Mouse (Mus musculus): Measurements from ENCODE around the gene Rhebl1. TPM values are rescaled to one million over a fixed set of nuclear protein-coding genes. Genes with fewer than 3 reads are reported as not detected.

Rhebl1 gene
- polyA plus RNA-seq, 1 experiment from 2014 or later = 21.0 TPM

GRCm38 (mm10) chr15:98881656-98882008, 12.7 kb downstream of the Rhebl1 start:
- Histone ChIP-seq H3K27me3 (ENCODE audit: insufficient read depth, poor library complexity, severe bottlenecking) (no peaks in the 10 kb centered on the region), H3K27ac (peak overlapping the region; percentile 90), H3K4me3 (peak overlapping the region; percentile 79), H3K4me1 (replicated peaks) (peaks cover 25% of the 10 kb centered on the region), H3K36me3 (peaks cover 8% of the 10 kb centered on the region), H3K9me3 (no peaks in the 10 kb centered on the region)
- DNase-seq (ENCODE audit: low spot score) = no peak
- 9% methylated on average over 5 of the region's 5 CpGs for WGBS

- Histone ChIP-seq H3K4me3 (peak overlapping the region; percentile 79), H3K9me3 (no peaks in the 10 kb centered on the region), H3K27me3 (ENCODE audit: insufficient read depth, poor library complexity, severe bottlenecking) (no peaks in the 10 kb centered on the region), H3K27ac (peak overlapping the region; percentile 90), H3K4me1 (replicated peaks) (peaks cover 25% of the 10 kb centered on the region), H3K36me3 (peaks cover 8% of the 10 kb centered on the region)
- peak; percentile 98 for DNase-seq (ENCODE audit: low spot score)
- under 1% methylated on average over 48 of the region's 48 CpGs for WGBS
Measured at GRCm38 (mm10) chr15:98880978-98881655, 13.2 kb downstream of the Rhebl1 start.

- no peak overlapping the region for H3K4me3 ChIP-seq
- peaks cover 8% of the 10 kb centered on the region for H3K36me3 ChIP-seq
- H3K9me3 ChIP-seq = no peaks in the 10 kb centered on the region
- no peaks in the 10 kb centered on the region for H3K27me3 ChIP-seq (ENCODE audit: insufficient read depth, poor library complexity, severe bottlenecking)
- WGBS = 16% methylated on average over 3 of the region's 3 CpGs
- peak; percentile 57 for DNase-seq (ENCODE audit: low spot score)
- H3K4me1 ChIP-seq (replicated peaks) = peaks cover 35% of the 10 kb centered on the region
- H3K27ac ChIP-seq = no peak overlapping the region
Measured at GRCm38 (mm10) chr15:98877331-98877730, 17.0 kb downstream of the Rhebl1 start.

- under 1% methylated on average over 51 of the region's 51 CpGs for WGBS
- Histone ChIP-seq H3K9me3 (no peaks in the 10 kb centered on the region), H3K27ac (peak overlapping the region; percentile 99), H3K4me3 (peak overlapping the region; percentile 99), H3K27me3 (ENCODE audit: insufficient read depth, poor library complexity, severe bottlenecking) (no peaks in the 10 kb centered on the region), H3K36me3 (peaks cover 13% of the 10 kb centered on the region), H3K4me1 (replicated peaks) (peaks cover 46% of the 10 kb centered on the region)
- DNase-seq (ENCODE audit: low spot score) = peak; percentile 94
Measured at GRCm38 (mm10) chr15:98871916-98872888, 22.1 kb downstream of the Rhebl1 start.

- DNase-seq (ENCODE audit: low spot score) = no peak
- peak within 1 kb of the TSS; percentile 99 for H3K27ac ChIP-seq
Measured at GRCm38 (mm10) chr15:98871070-98871915, 23.0 kb downstream of the Rhebl1 start, which contains the start of gene Kmt2d. Gene Kmt2d (minus strand): TSS chr15:98871204.

GRCm38 (mm10) chr15:98870179-98871069, 23.9 kb downstream of the Rhebl1 start:
- Histone ChIP-seq H3K27ac (peak overlapping the region; percentile 99), H3K27me3 (ENCODE audit: insufficient read depth, poor library complexity, severe bottlenecking) (no peaks in the 10 kb centered on the region), H3K4me1 (replicated peaks) (peaks cover 48% of the 10 kb centered on the region), H3K36me3 (peaks cover 31% of the 10 kb centered on the region), H3K9me3 (no peaks in the 10 kb centered on the region), H3K4me3 (peak overlapping the region; percentile 99)
- peak; percentile 38 for DNase-seq (ENCODE audit: low spot score)
- WGBS = under 1% methylated on average over 16 of the region's 16 CpGs

More at GRCm38 (mm10) chr15:98871070-98871915, 23.0 kb downstream of the Rhebl1 start, which contains the start of gene Kmt2d:
- H3K27me3 ChIP-seq (ENCODE audit: insufficient read depth, poor library complexity, severe bottlenecking) = no peaks in the 10 kb centered on the region
- H3K4me3 ChIP-seq = peak within 1 kb of the TSS; percentile 99
- H3K4me1 ChIP-seq (replicated peaks) = peaks cover 48% of the 10 kb centered on the region
- H3K36me3 ChIP-seq = peaks cover 22% of the 10 kb centered on the region
- no peaks in the 10 kb centered on the region for H3K9me3 ChIP-seq
- under 1% methylated on average over 73 of the region's 94 CpGs for WGBS

GRCm38 (mm10) chr15:98869342-98870178, 24.8 kb downstream of the Rhebl1 start:
- WGBS = 13% methylated on average over 8 of the region's 8 CpGs
- peaks cover 48% of the 10 kb centered on the region for H3K4me1 ChIP-seq (replicated peaks)
- no peaks in the 10 kb centered on the region for H3K27me3 ChIP-seq (ENCODE audit: insufficient read depth, poor library complexity, severe bottlenecking)
- H3K4me3 ChIP-seq = peak overlapping the region; percentile 99
- no peaks in the 10 kb centered on the region for H3K9me3 ChIP-seq
- no peak for DNase-seq (ENCODE audit: low spot score)
- H3K36me3 ChIP-seq = peaks cover 40% of the 10 kb centered on the region
- peak overlapping the region; percentile 99 for H3K27ac ChIP-seq

- DNase-seq (ENCODE audit: low spot score) = no peak
- no peaks in the 10 kb centered on the region for H3K9me3 ChIP-seq
- no peaks in the 10 kb centered on the region for H3K27me3 ChIP-seq (ENCODE audit: insufficient read depth, poor library complexity, severe bottlenecking)
- H3K4me1 ChIP-seq (replicated peaks) = peaks cover 48% of the 10 kb centered on the region
- H3K4me3 ChIP-seq = peak overlapping the region; percentile 99
- H3K27ac ChIP-seq = peak overlapping the region; percentile 35; the same call in 1 of the 2 replicates
- H3K36me3 ChIP-seq = peaks cover 50% of the 10 kb centered on the region
- 46% methylated on average over 11 of the region's 11 CpGs for WGBS
Measured at GRCm38 (mm10) chr15:98868346-98869063, 25.8 kb downstream of the Rhebl1 start.

- H3K9me3 ChIP-seq = no peaks in the 10 kb centered on the region
- no peaks in the 10 kb centered on the region for H3K27me3 ChIP-seq (ENCODE audit: insufficient read depth, poor library complexity, severe bottlenecking)
- H3K27ac ChIP-seq = no peak overlapping the region
- peaks cover 62% of the 10 kb centered on the region for H3K36me3 ChIP-seq
- 80% methylated on average over 6 of the region's 6 CpGs for WGBS
- DNase-seq (ENCODE audit: low spot score) = no peak
- H3K4me3 ChIP-seq = peak overlapping the region; percentile 99; the same call in 1 of the 2 replicates
- peaks cover 38% of the 10 kb centered on the region for H3K4me1 ChIP-seq (replicated peaks)
Measured at GRCm38 (mm10) chr15:98867321-98867720, 27.0 kb downstream of the Rhebl1 start.

GRCm38 (mm10) chr15:98866501-98866900, 27.8 kb downstream of the Rhebl1 start:
- H3K4me3 ChIP-seq = 0 out of 2 replicates have a peak overlapping the region, but pooled peaks have one; percentile 99
- H3K36me3 ChIP-seq = peaks cover 70% of the 10 kb centered on the region
- 90% methylated on average over 5 of the region's 5 CpGs for WGBS
- DNase-seq (ENCODE audit: low spot score) = no peak
- H3K4me1 ChIP-seq (replicated peaks) = peaks cover 42% of the 10 kb centered on the region
- no peaks in the 10 kb centered on the region for H3K27me3 ChIP-seq (ENCODE audit: insufficient read depth, poor library complexity, severe bottlenecking)
- no peak overlapping the region for H3K27ac ChIP-seq
- no peaks in the 10 kb centered on the region for H3K9me3 ChIP-seq

All from hindbrain, embryonic 10.5 days (tissue).